Mouse (Mus musculus): ENCODE data around the gene Ech1. TPM values are rescaled to one million over a fixed set of nuclear protein-coding genes. Genes with fewer than 3 reads are reported as not detected.

The Ech1 gene
- total and polyA plus RNA-seq, 3 experiments, result 74.7 to 99.5 TPM; not detected in 1

DNA sequence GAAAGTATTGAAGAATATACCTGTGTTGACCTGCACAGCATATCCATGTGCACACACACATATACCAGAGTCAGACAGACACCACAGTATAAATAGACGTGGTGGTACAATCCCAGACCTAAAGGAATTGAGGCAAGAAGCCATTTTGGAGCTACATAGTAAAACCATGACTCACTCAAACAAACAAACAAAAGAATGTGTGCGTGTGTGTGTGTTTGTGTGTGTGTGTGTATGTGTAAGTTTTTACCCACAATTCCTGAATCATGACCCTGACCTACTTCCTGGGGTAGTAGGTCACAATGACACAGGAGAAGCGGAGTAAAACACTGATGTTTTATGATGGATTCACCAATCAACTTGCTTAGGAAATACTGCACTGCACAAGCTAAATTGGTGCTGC is 23.6 kb upstream of the Ech1 start:
- Histone ChIP-seq H3K4me3 (ENCODE audit: control insufficient read depth in 1 of 2, insufficient read depth in 1 of 2, low read depth in 2 of 2, low read length in 2 of 2) (no peak overlapping the region), H3K79me2 (ENCODE audit: control insufficient read depth, insufficient read depth, low read length, poor library complexity) (peaks cover 5% of the 10 kb centered on the region; the same call in 1 of the 2 replicates), H3K9ac (ENCODE audit: control insufficient read depth, low read depth, low read length, poor library complexity, severe bottlenecking) (no peak overlapping the region), H3K4me1 (ENCODE audit: control insufficient read depth in 1 of 2, insufficient read depth in 2 of 2, low read length in 2 of 2) (peaks cover 18% of the 10 kb centered on the region in 2 experiments), H3K36me3 (ENCODE audit: control insufficient read depth in 1 of 2, insufficient read depth in 2 of 2, low read length in 2 of 2) (peaks cover 0 to 22% of the 10 kb centered on the region in 2 experiments; a peak in 2 of 4 replicates), H3K9me3 (replicated peaks; ENCODE audit: insufficient read depth, low read length) (no peaks in the 10 kb centered on the region), H3K27me3 (ENCODE audit: control insufficient read depth in 1 of 2, insufficient read depth in 2 of 2, low read length in 2 of 2) (no peaks in the 10 kb centered on the region), H3K27ac (ENCODE audit: control insufficient read depth, low read depth, low read length) (no peak overlapping the region)
- TF ChIP-seq SIN3A (IDR thresholded peaks at IDR 0.05; ENCODE audit: low read length) (no peak), RAD21 (IDR thresholded peaks at IDR 0.05; ENCODE audit: low read depth, low read length) (no peak), RCOR1 (IDR thresholded peaks at IDR 0.05; ENCODE audit: low read depth, low read length) (no peak), JUND (IDR thresholded peaks at IDR 0.05; ENCODE audit: low read depth, low read length) (no peak), MYB (IDR thresholded peaks at IDR 0.05; ENCODE audit: low read depth, low read length) (no peak), POLR2AphosphoS5 (IDR thresholded peaks at IDR 0.05; ENCODE audit: borderline replicate concordance, low read depth, low read length) (no peak), TCF12 (IDR thresholded peaks at IDR 0.05; ENCODE audit: low read depth, low read length) (no peak), ELF1 (IDR thresholded peaks at IDR 0.05; ENCODE audit: low read depth, low read length) (no peak), HCFC1 (IDR thresholded peaks at IDR 0.05; ENCODE audit: low read depth, low read length) (no peak), E2F4 (IDR thresholded peaks at IDR 0.05; ENCODE audit: borderline replicate concordance, low read depth, low read length) (no peak), GATA1 (IDR thresholded peaks at IDR 0.05; ENCODE audit: low read depth, low read length) (no peak), NELFE (IDR thresholded peaks at IDR 0.05; ENCODE audit: low read depth, low read length) (no peak), SMC3 (IDR thresholded peaks at IDR 0.05; ENCODE audit: low read depth, low read length) (no peak)
- DNase-seq (ENCODE audit: low read depth, low spot score), result peak; percentile 12

DNA sequence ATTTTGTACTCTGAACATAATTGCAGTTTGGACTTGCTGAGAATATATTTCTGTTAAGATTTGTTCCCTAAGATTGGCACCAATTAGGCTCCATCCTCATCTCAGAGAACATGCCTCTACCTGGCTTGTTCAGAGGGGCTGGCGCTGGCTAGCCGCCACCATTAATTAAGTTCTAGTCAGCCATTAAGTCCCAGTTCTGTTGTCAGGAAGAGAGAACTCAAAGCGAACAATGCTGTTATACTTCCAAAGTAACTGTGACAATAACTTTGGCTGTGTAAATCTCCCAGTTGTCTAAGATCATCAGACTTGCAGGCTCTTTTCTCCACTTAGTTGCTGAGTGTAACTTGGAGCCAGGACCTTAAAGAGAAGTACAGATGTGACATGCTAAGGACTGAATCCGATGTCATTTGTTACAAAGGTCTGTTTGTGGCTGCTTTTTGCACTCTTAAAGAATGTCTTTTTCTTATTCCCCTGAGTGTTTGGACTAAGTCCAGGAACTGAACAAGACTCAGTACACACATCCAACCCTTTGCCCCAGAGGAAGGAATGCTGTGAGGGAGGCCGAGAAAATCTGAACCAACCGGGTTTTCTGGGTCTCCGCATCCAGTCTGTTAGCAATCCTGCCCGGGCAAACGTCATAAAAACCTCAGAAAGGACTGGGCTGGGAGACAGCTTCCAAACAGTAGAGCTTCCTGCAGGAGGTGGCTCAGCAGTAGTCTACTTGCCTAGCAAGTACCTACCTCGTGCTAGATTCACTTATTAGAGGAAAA is 22.9 kb upstream of the Ech1 start:
- Histone ChIP-seq H3K9ac (ENCODE audit: control insufficient read depth, low read depth, low read length, poor library complexity, severe bottlenecking) (peak overlapping the region; percentile 44), H3K9me3 (replicated peaks; ENCODE audit: insufficient read depth, low read length) (no peaks in the 10 kb centered on the region), H3K4me1 (ENCODE audit: control insufficient read depth in 1 of 2, insufficient read depth in 2 of 2, low read length in 2 of 2) (peaks cover 18 to 19% of the 10 kb centered on the region in 2 experiments), H3K36me3 (ENCODE audit: control insufficient read depth in 1 of 2, insufficient read depth in 2 of 2, low read length in 2 of 2) (peaks cover 0 to 22% of the 10 kb centered on the region in 2 experiments; a peak in 2 of 4 replicates), H3K4me3 (ENCODE audit: control insufficient read depth in 1 of 2, insufficient read depth in 1 of 2, low read depth in 2 of 2, low read length in 2 of 2) (0 out of 4 replicates have a peak overlapping the region, but pooled peaks of 1 of the 2 experiments have one; percentile 4), H3K27ac (ENCODE audit: control insufficient read depth, low read depth, low read length) (peak overlapping the region; percentile 72), H3K79me2 (ENCODE audit: control insufficient read depth, insufficient read depth, low read length, poor library complexity) (peaks cover under 1% of the 10 kb centered on the region; the same call in 1 of the 2 replicates), H3K27me3 (ENCODE audit: control insufficient read depth in 1 of 2, insufficient read depth in 2 of 2, low read length in 2 of 2) (no peaks in the 10 kb centered on the region)
- DNase-seq (ENCODE audit: low read depth, low spot score), result no peak
- TF ChIP-seq KAT2A (conservative IDR thresholded peaks at IDR 0.05; ENCODE audit: low read depth, low read length) (no peak), NELFE (IDR thresholded peaks at IDR 0.05; ENCODE audit: low read depth, low read length) (no peak), ZC3H11A (IDR thresholded peaks at IDR 0.05; ENCODE audit: low read depth, low read length) (no peak), SIN3A (IDR thresholded peaks at IDR 0.05; ENCODE audit: low read length) (no peak), MAFK (IDR thresholded peaks at IDR 0.05; ENCODE audit: borderline replicate concordance, low read depth, low read length) (no peak), GATA1 (IDR thresholded peaks at IDR 0.05; ENCODE audit: low read depth, low read length) (no peak), UBTF (IDR thresholded peaks at IDR 0.05; ENCODE audit: borderline replicate concordance, insufficient read depth, low read depth, low read length) (no peak), MAZ (IDR thresholded peaks at IDR 0.05; ENCODE audit: low read depth, low read length) (no peak), MYB (IDR thresholded peaks at IDR 0.05; ENCODE audit: low read depth, low read length) (no peak), HCFC1 (IDR thresholded peaks at IDR 0.05; ENCODE audit: low read depth, low read length) (no peak), TCF12 (IDR thresholded peaks at IDR 0.05; ENCODE audit: low read depth, low read length) (no peak), POLR2AphosphoS5 (IDR thresholded peaks at IDR 0.05; ENCODE audit: borderline replicate concordance, low read depth, low read length) (no peak), POLR2AphosphoS2 (IDR thresholded peaks at IDR 0.05; ENCODE audit: low read length) (no peak), EP300 (IDR thresholded peaks at IDR 0.05; ENCODE audit: low read depth in 1 of 2, low read length in 2 of 2) (no peak), ELF1 (IDR thresholded peaks at IDR 0.05; ENCODE audit: low read depth, low read length) (no peak), POLR2A (IDR thresholded peaks at IDR 0.05; ENCODE audit: control insufficient read depth in 1 of 2, insufficient read depth in 1 of 2, low read depth in 1 of 2, low read length in 2 of 2, poor library complexity in 1 of 2) (no peak), ZNF384 (IDR thresholded peaks at IDR 0.05; ENCODE audit: low read depth, low read length) (no peak), NRF1 (IDR thresholded peaks at IDR 0.05; ENCODE audit: insufficient read depth, low read depth, low read length, poor library complexity, severe bottlenecking) (no peak), JUND (IDR thresholded peaks at IDR 0.05; ENCODE audit: low read depth, low read length) (no peak)
